Mouse (Mus musculus) kidney, adult 18-20 months (tissue): Measurements from ENCODE around the gene Shf.
"Not testable (repeated sequence)": the region's sequence is repeated elsewhere in the genome, so short reads cannot be mapped to it uniquely, and the experiment has no call there.

Experiments used
- DNase-seq: peaks from one replicate; pipeline ENCODE4 v3.0.0; 2021

Shf gene

GRCm38 (mm10) chr2:122368995-122369739, at the start of gene Shf:
TSS of gene Shf (minus strand) at chr2:122369162.
- DNase-seq, result peak; percentile 86

- no peak for DNase-seq
Measured at GRCm38 (mm10) chr2:122408928-122409327, 40.0 kb upstream of the Shf start.

- no peak for DNase-seq
Measured at GRCm38 (mm10) chr2:122407607-122408006, 38.6 kb upstream of the Shf start.

- DNase-seq, result no peak
Measured at GRCm38 (mm10) chr2:122396150-122396549, 27.2 kb upstream of the Shf start.

- not testable (repeated sequence) for DNase-seq
Measured at GRCm38 (mm10) chr2:122387135-122387534, 18.2 kb upstream of the Shf start.

GRCm38 (mm10) chr2:122385095-122385494, 16.1 kb upstream of the Shf start:
- DNase-seq, result no peak

- no peak for DNase-seq
Measured at GRCm38 (mm10) chr2:122382121-122382520, 13.2 kb upstream of the Shf start.

GRCm38 (mm10) chr2:122381329-122382103, 12.6 kb upstream of the Shf start:
- peak; percentile 46 for DNase-seq

GRCm38 (mm10) chr2:122380768-122381311, 11.9 kb upstream of the Shf start:
- DNase-seq, result peak; percentile 64

- DNase-seq, result no peak
Measured at GRCm38 (mm10) chr2:122379292-122379650, 10.3 kb upstream of the Shf start.

- peak; percentile 50 for DNase-seq
Measured at GRCm38 (mm10) chr2:122378421-122379291, 9.7 kb upstream of the Shf start.

GRCm38 (mm10) chr2:122377751-122378246, 8.8 kb upstream of the Shf start:
- peak; percentile 85 for DNase-seq

GRCm38 (mm10) chr2:122377215-122377674, 8.3 kb upstream of the Shf start:
- DNase-seq, result peak; percentile 100

GRCm38 (mm10) chr2:122376041-122376561, 7.1 kb upstream of the Shf start:
- peak; percentile 61 for DNase-seq

- peak; percentile 95 for DNase-seq
Measured at GRCm38 (mm10) chr2:122375391-122375991, 6.5 kb upstream of the Shf start.

GRCm38 (mm10) chr2:122374666-122375331, 5.8 kb upstream of the Shf start:
- no peak for DNase-seq

GRCm38 (mm10) chr2:122374012-122374411, 5.0 kb upstream of the Shf start:
- DNase-seq, result no peak

GRCm38 (mm10) chr2:122372541-122372940, 3.6 kb upstream of the Shf start:
- no peak for DNase-seq

- DNase-seq, result no peak
Measured at GRCm38 (mm10) chr2:122372067-122372466, 3.1 kb upstream of the Shf start.

- no peak for DNase-seq
Measured at GRCm38 (mm10) chr2:122370101-122370750, 1.3 kb upstream of the Shf start.
